Mouse (Mus musculus): Measurements from ENCODE around the gene Calcoco2.

DNA sequence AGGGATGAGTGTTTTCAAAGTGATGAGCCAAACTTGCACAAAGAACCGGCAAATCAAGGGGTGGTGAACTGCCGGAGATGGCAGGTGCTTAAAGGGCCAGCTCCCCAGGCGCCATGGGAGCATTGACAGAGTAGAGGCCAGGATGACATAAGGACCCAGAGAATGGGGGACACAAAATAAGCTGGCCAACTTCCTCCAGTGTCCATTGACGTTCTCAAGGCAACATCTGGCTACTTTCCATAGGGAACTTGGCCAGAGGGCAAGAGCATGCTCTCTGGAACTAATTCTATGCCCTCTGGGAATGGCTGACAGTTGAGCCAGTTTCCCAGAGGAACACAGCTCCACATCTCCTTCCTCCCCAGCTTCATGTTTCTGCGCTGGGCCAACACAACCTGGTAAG is 43.5 kb downstream of the Calcoco2 start:
- TF ChIP-seq CTCF (IDR thresholded peaks at IDR 0.05; ENCODE audit: low read depth) = no peak
- TF ChIP-seq EP300 (IDR thresholded peaks at IDR 0.05; ENCODE audit: low read depth) = no peak
